8 mouse cellular contexts compared by ENCODE assay signal in the genomic region with DNA sequence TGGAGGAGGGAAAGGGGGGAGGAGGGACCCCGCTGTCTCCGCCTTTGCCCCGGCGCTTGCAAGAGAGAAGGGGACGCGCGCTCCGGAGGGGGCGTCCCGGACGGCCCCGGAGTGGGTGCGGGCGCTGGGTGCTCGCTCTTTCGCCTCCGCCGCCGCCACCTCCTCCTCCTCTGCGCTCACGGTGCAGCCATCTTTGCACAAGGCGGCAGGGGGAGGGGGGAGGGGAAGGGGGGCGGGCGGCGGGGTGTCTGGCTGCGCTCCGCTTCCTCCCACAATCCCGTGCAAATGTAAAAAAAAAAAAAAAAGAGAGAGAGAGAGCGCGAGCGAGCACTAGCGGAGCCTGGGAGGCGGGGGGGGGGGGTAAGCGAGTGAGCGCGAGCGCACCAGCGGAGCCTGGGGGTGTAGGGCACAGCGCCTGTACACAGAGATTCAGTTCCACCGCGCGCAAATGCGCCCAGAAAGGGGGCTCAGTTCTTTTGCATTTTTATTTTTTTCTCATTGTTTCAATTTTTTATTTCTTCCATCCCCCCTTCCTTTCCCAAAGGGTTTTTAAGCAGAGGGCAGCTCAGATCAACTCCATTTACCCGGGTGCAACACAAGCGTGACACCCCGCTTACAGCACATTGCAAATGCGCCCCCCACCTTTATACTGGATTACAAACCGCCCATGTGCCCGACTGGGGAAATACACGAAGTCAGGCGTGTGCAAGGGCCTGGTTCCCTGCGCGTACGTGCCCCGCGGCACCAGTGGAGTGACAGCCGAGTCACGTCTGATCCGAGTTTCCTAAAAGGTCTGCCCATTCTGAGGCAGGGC. TPM values are rescaled to one million over a fixed set of nuclear protein-coding genes. Genes with fewer than 3 reads are reported as not detected.
DNase-seq lines count a peak whose midpoint lies in the region; ATAC-seq lines count a peak whose summit lies in the region.

No protein-coding gene starts in this region.

- H3K4me3 ChIP-seq in embryonic facial prominence, embryonic 12.5 days = peak overlapping the region; percentile 78
- peak overlapping the region; percentile 85 for H3K4me3 ChIP-seq in heart, embryonic 11.5 days (ENCODE audit: low read depth, low read length)
- peak overlapping the region; percentile 80 for H3K4me3 ChIP-seq in kidney, embryonic 15.5 days (replicated peaks)
- H3K4me3 ChIP-seq in liver, embryonic 12.5 days = peak overlapping the region; percentile 80

- H3K9me3 ChIP-seq in embryonic facial prominence, embryonic 12.5 days = no peaks in the 10 kb centered on the region
- H3K9me3 ChIP-seq in heart, embryonic 11.5 days (replicated peaks; ENCODE audit: control insufficient read depth, low read length) = no peaks in the 10 kb centered on the region
- H3K9me3 ChIP-seq in kidney, embryonic 15.5 days (replicated peaks) = no peaks in the 10 kb centered on the region
- H3K9me3 ChIP-seq in liver, embryonic 12.5 days (replicated peaks) = no peaks in the 10 kb centered on the region

- H3K36me3 ChIP-seq in embryonic facial prominence, embryonic 12.5 days = peaks cover 23% of the 10 kb centered on the region
- peaks cover 19% of the 10 kb centered on the region for H3K36me3 ChIP-seq in heart, embryonic 11.5 days (ENCODE audit: control insufficient read depth, insufficient read depth, low read length)
- H3K36me3 ChIP-seq in kidney, embryonic 15.5 days = peaks cover 27% of the 10 kb centered on the region
- H3K36me3 ChIP-seq in liver, embryonic 12.5 days = peaks cover 21% of the 10 kb centered on the region

- H3K27me3 ChIP-seq in embryonic facial prominence, embryonic 12.5 days = no peaks in the 10 kb centered on the region
- H3K27me3 ChIP-seq in heart, embryonic 11.5 days (ENCODE audit: control insufficient read depth, insufficient read depth, low read length) = no peaks in the 10 kb centered on the region
- H3K27me3 ChIP-seq in kidney, embryonic 15.5 days = no peaks in the 10 kb centered on the region
- no peaks in the 10 kb centered on the region for H3K27me3 ChIP-seq in liver, embryonic 12.5 days (replicated peaks)

- H3K27ac ChIP-seq in embryonic facial prominence, embryonic 12.5 days = peak overlapping the region; percentile 100
- peak overlapping the region; percentile 99 for H3K27ac ChIP-seq in heart, embryonic 11.5 days (ENCODE audit: low read depth, low read length)
- peak overlapping the region; percentile 100 for H3K27ac ChIP-seq in kidney, embryonic 15.5 days
- H3K27ac ChIP-seq in liver, embryonic 12.5 days = peak overlapping the region; percentile 94

- 1% methylated on average over 45 of the region's 59 CpGs for WGBS in embryonic facial prominence, embryonic 12.5 days
- under 1% methylated on average over 37 of the region's 59 CpGs for WGBS in heart, embryonic 11.5 days (ENCODE audit: insufficient replicate concordance)
- under 1% methylated on average over 50 of the region's 59 CpGs for WGBS in kidney, embryonic 15.5 days
- under 1% methylated on average over 26 of the region's 59 CpGs for WGBS in liver, embryonic 12.5 days (ENCODE audit: insufficient replicate concordance)

- peaks cover 20% of the 10 kb centered on the region; the same call in 1 of the 2 replicates for H3K4me1 ChIP-seq in embryonic facial prominence, embryonic 12.5 days
- peaks cover 5% of the 10 kb centered on the region; the same call in 1 of the 2 replicates for H3K4me1 ChIP-seq in heart, embryonic 11.5 days (ENCODE audit: control insufficient read depth, insufficient read depth, low read length)
- peaks cover 39% of the 10 kb centered on the region for H3K4me1 ChIP-seq in kidney, embryonic 15.5 days
- H3K4me1 ChIP-seq in liver, embryonic 12.5 days = peaks cover 43% of the 10 kb centered on the region

- peak; percentile 92 for DNase-seq in 416B (ENCODE audit: low read depth)
- DNase-seq in adrenal gland, postnatal 10 days = peak; percentile 83
- peak; percentile 84 for DNase-seq in naive thymus-derived CD4-positive, alpha-beta T cell, adult 2 months (ENCODE audit: low read depth)
- peak; percentile 68 to 85 for DNase-seq in spleen, postnatal 4 days (ENCODE audit: low spot score in 2 of 2)

- peak overlapping the region; percentile 88 for H3K4me2 ChIP-seq in embryonic facial prominence, embryonic 12.5 days (replicated peaks)
- H3K4me2 ChIP-seq in heart, embryonic 11.5 days = peak overlapping the region; percentile 99
- peak overlapping the region; percentile 97 for H3K4me2 ChIP-seq in kidney, embryonic 15.5 days
- H3K4me2 ChIP-seq in liver, embryonic 12.5 days = peak overlapping the region; percentile 98

- peak overlapping the region; percentile 94 for H3K9ac ChIP-seq in embryonic facial prominence, embryonic 12.5 days
- peak overlapping the region; percentile 93 for H3K9ac ChIP-seq in heart, embryonic 11.5 days (ENCODE audit: low read depth, low read length)
- H3K9ac ChIP-seq in kidney, embryonic 15.5 days = peak overlapping the region; percentile 87
- peak overlapping the region; percentile 84 for H3K9ac ChIP-seq in liver, embryonic 12.5 days

- ATAC-seq in embryonic facial prominence, embryonic 12.5 days (ENCODE audit: insufficient number of reproducible peaks, insufficient read depth, low FRiP score, low TSS enrichment) = peak; percentile 48
- peak; percentile 41 for ATAC-seq in heart, embryonic 11.5 days (replicated peaks; ENCODE audit: insufficient number of reproducible peaks, low FRiP score, low TSS enrichment)
- peak; percentile 47 for ATAC-seq in kidney, embryonic 15.5 days (replicated peaks; ENCODE audit: low FRiP score)
- peak; percentile 33 for ATAC-seq in liver, embryonic 12.5 days

RNA-seq across cellular contexts. Expression of gene Prr12, which starts 0.6 kb away (rescaled TPM):
- 10 to 100 TPM; 36.9 to 51.9 TPM for total RNA-seq in adrenal gland, postnatal 10 days (2021)
- 13.7 and 16.8 TPM in 2 replicates for polyA plus RNA-seq in embryonic facial prominence, embryonic 12.5 days (2016; fragmentation: Nextera tagmentation; extraction: Ambion mirVana)
- 7.9 and 12.1 TPM in 2 replicates for polyA plus RNA-seq in heart, embryonic 11.5 days (2014; fragmentation: Nextera tagmentation; extraction: Ambion mirVana)
- 10.3 and 11.3 TPM in 2 replicates for polyA plus RNA-seq in kidney, embryonic 15.5 days (2015; fragmentation: Nextera tagmentation; extraction: Ambion mirVana)
- polyA plus RNA-seq in liver, embryonic 12.5 days (2016; fragmentation: Nextera tagmentation; extraction: Ambion mirVana) = 3.0 and 4.1 TPM in 2 replicates

RNA-seq across cellular contexts. Expression of gene Nosip, which starts 8.9 kb away (rescaled TPM):
- total RNA-seq in adrenal gland, postnatal 10 days (2021) = 10 to 100 TPM; 39.7 to 45.9 TPM
- 63.0 and 64.4 TPM in 2 replicates for polyA plus RNA-seq in embryonic facial prominence, embryonic 12.5 days (2016; fragmentation: Nextera tagmentation; extraction: Ambion mirVana)
- polyA plus RNA-seq in heart, embryonic 11.5 days (2014; fragmentation: Nextera tagmentation; extraction: Ambion mirVana) = 54.2 and 58.9 TPM in 2 replicates
- 71.5 and 79.5 TPM in 2 replicates for polyA plus RNA-seq in kidney, embryonic 15.5 days (2015; fragmentation: Nextera tagmentation; extraction: Ambion mirVana)
- polyA plus RNA-seq in liver, embryonic 12.5 days (2016; fragmentation: Nextera tagmentation; extraction: Ambion mirVana) = 31.6 and 38.7 TPM in 2 replicates

RNA-seq across cellular contexts. Expression of gene Prrg2, which starts 9.2 kb away (rescaled TPM):
- total RNA-seq in adrenal gland, postnatal 10 days (2021) = 10 to 100 TPM; 18.5 to 20.0 TPM
- 23.9 and 25.0 TPM in 2 replicates for polyA plus RNA-seq in embryonic facial prominence, embryonic 12.5 days (2016; fragmentation: Nextera tagmentation; extraction: Ambion mirVana)
- 11.7 and 13.3 TPM in 2 replicates for polyA plus RNA-seq in heart, embryonic 11.5 days (2014; fragmentation: Nextera tagmentation; extraction: Ambion mirVana)
- 33.7 and 36.2 TPM in 2 replicates for polyA plus RNA-seq in kidney, embryonic 15.5 days (2015; fragmentation: Nextera tagmentation; extraction: Ambion mirVana)
- polyA plus RNA-seq in liver, embryonic 12.5 days (2016; fragmentation: Nextera tagmentation; extraction: Ambion mirVana) = 8.5 and 8.6 TPM in 2 replicates

RNA-seq across cellular contexts. Expression of gene Rras, which starts 35.6 kb away (rescaled TPM):
- 10 to 100 TPM; 57.6 to 60.2 TPM for total RNA-seq in adrenal gland, postnatal 10 days (2021)
- polyA plus RNA-seq in embryonic facial prominence, embryonic 12.5 days (2016; fragmentation: Nextera tagmentation; extraction: Ambion mirVana) = 23.6 and 26.1 TPM in 2 replicates
- 74.4 and 76.1 TPM in 2 replicates for polyA plus RNA-seq in heart, embryonic 11.5 days (2014; fragmentation: Nextera tagmentation; extraction: Ambion mirVana)
- polyA plus RNA-seq in kidney, embryonic 15.5 days (2015; fragmentation: Nextera tagmentation; extraction: Ambion mirVana) = 32.6 and 43.2 TPM in 2 replicates
- polyA plus RNA-seq in liver, embryonic 12.5 days (2016; fragmentation: Nextera tagmentation; extraction: Ambion mirVana) = 13.9 and 15.5 TPM in 2 replicates

RNA-seq across cellular contexts. Expression of gene Scaf1, which starts 37.2 kb away (rescaled TPM):
- 10 to 100 TPM; 69.6 to 81.1 TPM for total RNA-seq in adrenal gland, postnatal 10 days (2021)
- 43.8 and 47.7 TPM in 2 replicates for polyA plus RNA-seq in embryonic facial prominence, embryonic 12.5 days (2016; fragmentation: Nextera tagmentation; extraction: Ambion mirVana)
- polyA plus RNA-seq in heart, embryonic 11.5 days (2014; fragmentation: Nextera tagmentation; extraction: Ambion mirVana) = 37.9 and 42.5 TPM in 2 replicates
- 35.5 and 40.1 TPM in 2 replicates for polyA plus RNA-seq in kidney, embryonic 15.5 days (2015; fragmentation: Nextera tagmentation; extraction: Ambion mirVana)
- polyA plus RNA-seq in liver, embryonic 12.5 days (2016; fragmentation: Nextera tagmentation; extraction: Ambion mirVana) = 19.0 and 21.4 TPM in 2 replicates

Comparison
In these comparisons a context has a peak if more than half of its experiments do, and no peak if none do; other contexts are left out.
1. Peak in every context shown above with its lines: DNase-seq, ATAC-seq, H3K4me3 ChIP-seq and H3K27ac ChIP-seq.